Mouse (Mus musculus) spleen, adult 18-20 months (tissue): Measurements from ENCODE around the gene Cnot11.

Experiments
- DNase-seq, 2 experiments: peaks; one replicate each; pipeline ENCODE4 v3.0.0; 2022; ENCODE audit warnings: mixed read lengths in 2 of 2

Cnot11 gene

DNA sequence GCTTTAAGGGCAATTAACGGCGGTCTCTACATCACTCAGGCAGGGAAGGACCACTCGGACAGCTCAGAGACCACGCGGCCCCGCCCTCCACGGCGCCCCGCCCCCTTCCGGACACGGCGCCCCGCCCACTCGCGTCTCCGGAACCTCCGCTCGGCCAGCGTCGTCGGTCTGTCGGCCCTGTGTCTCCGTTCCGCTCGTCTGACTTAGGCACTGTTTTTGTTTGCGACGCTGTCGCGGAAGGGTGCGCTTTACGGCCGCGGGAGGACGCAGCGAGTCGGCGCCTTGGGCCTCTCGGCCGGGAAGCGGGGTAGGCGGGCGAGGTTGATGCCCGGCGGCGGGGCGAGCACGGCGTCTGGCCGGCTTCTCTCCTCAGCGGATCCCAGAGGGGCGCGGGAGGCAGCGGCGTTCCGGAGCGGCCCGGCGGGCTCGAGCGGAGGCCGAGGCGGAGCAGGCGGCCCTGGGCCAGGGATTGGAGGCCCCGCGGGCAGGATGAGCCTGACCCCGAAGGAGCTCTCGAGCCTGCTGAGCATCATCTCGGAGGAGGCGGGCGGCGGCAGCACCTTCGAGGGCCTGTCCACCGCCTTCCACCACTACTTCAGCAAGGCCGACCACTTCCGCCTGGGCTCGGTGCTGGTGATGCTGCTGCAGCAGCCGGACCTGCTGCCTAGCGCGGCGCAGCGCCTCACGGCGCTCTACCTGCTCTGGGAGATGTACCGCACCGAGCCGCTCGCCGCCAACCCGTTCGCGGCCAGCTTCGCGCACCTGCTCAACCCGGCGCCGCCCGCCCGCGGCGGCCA lies 921 bp downstream of the Cnot11 start:
- peak; percentile 94 to 98 for DNase-seq

DNA sequence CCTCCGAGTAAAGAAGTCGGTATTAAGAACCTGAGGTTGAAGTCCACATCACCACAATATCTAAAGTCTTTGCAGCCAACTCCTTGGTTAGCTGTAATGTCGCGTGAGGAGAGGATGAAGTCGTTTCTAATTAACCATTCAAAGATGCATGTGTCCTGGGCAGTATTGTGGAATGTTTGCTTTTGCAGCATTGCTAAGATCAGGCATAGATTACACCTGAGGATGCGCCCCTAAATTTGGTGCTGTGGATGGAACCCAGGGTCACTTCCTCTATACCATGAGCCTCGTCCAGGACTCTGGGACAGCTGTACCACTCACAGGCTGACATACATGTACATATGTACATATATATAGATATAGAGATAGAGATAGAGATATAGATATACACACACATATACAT lies 1.9 kb downstream of the Cnot11 start:
- DNase-seq = no peak

DNA sequence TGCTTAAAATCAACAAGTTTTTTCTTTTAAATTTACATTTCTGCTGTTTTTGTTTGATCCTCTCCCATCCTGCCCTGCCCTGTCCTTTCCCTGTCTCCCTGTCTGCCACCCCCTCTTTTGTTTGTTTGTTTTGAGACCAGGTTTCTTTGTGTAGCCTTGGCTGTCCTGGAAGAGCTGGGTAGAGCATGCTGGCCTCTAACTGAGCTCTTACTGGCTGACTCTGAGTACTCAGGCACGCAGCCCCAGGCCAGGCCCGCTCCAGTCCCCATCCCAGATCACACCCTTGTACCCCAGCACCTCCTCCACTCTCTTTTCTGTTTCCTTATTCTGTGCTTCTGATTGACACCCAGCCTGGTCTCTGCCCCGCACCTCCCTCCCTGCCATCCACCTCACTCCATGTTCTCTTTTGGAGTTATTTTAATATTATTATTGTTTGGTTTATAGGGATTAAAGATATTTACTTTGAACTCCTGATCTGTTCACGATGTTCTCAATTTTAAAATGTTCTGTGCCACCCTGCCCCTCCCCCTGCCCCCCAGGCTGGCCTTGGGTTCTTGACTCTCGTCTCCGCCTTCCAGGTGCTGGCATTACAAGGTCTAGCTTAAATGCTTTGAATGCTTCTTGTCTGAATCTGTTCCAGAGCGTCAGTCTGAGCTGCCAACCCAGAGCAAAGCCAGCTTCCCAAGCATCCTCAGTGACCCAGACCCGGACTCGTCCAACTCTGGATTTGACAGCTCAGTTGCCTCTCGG lies 3.0 kb downstream of the Cnot11 start:
- DNase-seq = no peak

DNA sequence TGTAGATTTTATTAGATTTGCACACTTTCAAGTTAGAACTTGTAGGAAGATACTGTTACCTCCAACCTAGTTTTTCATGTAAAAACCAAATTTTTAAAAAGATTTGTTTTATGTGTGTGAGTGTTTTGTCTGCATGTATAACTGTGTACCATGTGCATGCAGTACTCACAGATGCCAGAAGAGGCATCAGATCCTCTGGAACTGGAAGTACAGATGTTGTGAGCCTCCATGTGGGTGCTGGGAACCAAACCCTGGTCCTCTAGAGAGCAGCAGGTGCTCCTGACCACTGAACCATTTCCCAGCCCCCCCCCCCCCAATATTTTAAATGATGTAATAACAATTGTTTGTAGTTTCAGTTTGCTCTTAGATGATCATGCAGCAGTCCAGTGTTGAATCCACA lies 5.8 kb downstream of the Cnot11 start:
- DNase-seq = no peak

DNA sequence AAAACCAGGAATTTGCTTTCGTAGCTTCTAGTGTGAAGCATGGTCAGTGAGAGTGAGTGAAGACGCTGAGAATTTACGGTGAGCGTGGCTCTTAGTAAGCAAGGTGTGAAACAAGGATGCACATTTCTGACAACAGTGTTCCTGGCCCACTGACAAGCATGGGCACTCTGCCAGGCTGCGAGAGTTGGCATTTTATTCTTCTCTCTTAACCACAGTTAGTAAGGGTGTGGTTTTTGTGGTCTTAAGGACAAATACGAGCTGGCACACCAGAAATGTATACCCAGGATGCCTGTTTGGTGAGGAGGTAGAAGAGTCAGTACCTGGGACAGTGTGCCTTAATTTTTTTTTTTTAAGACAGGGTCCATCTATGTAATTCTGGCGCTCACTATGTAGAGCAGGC lies 10.8 kb downstream of the Cnot11 start:
- no peak for DNase-seq

DNA sequence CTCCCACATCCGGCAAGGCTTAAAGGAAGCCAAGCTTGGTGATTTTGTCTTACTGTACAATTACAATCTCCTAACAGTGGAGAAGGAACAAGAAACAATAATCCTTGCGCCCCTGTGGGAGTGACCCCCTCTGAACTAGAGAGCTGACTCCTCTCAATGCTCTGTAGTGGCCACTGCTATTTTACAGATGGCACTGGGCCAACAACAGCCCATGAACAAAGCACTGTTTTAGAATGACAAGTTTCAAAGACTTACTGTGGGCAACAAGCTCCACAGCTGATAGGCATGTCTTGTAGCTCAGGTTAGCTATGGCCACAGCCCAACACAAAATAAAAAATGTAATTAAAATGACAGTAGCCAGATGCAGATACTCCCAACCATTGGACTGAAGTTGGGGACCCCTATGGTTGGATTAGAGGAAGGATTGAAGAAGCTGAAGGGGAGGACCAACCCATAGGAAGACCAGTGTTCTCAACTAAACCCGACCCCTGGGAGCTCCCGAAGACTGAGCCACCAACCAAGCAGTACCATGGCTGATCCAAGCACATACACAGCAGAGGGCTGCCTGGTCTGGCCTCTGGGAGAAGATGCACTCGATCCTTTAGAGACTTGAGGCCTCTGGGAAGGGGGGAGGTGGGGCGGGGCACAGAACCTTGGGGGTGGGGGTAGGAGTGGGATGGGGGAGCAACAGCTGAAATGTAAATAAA lies 11.5 kb downstream of the Cnot11 start:
- no peak for DNase-seq

DNA sequence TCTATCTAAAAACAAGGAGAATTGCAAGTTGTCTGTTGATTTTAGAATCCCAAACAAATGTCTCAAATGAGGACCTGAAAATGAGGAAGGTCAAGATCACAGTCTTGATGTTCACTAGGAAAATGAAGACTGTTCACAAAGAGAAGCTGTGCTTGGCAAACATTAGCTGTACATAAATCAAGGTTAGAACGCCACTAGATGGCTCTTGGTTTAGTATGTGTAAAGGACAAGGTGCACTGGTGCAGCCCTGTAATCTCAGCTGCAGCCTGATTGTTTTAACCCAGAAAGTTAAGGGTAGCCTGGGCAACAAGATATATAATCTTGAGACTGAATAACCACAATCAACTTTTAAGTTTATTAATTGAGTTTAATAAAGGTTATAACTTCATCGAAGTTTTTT lies 12.4 kb downstream of the Cnot11 start:
- DNase-seq = no peak

DNA sequence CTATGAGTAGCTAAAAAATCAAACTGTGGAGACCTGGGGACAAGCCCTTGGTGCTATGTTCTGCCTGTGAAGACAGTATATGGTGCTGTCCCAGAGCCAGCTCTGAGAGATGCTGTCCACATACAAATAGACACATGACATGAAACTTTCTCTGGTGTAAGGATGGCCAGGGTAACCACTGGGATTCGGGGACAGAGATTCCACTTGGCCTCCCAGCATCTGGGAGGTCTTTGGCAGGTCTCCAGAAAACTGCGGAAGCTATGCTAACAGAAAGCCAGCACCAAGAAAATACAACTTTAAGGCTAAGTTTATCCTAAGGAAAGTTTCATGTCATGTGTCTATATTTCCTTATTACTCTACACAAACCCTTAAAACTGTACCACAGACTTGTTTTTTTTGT lies 15.0 kb downstream of the Cnot11 start:
- DNase-seq = no peak

DNA sequence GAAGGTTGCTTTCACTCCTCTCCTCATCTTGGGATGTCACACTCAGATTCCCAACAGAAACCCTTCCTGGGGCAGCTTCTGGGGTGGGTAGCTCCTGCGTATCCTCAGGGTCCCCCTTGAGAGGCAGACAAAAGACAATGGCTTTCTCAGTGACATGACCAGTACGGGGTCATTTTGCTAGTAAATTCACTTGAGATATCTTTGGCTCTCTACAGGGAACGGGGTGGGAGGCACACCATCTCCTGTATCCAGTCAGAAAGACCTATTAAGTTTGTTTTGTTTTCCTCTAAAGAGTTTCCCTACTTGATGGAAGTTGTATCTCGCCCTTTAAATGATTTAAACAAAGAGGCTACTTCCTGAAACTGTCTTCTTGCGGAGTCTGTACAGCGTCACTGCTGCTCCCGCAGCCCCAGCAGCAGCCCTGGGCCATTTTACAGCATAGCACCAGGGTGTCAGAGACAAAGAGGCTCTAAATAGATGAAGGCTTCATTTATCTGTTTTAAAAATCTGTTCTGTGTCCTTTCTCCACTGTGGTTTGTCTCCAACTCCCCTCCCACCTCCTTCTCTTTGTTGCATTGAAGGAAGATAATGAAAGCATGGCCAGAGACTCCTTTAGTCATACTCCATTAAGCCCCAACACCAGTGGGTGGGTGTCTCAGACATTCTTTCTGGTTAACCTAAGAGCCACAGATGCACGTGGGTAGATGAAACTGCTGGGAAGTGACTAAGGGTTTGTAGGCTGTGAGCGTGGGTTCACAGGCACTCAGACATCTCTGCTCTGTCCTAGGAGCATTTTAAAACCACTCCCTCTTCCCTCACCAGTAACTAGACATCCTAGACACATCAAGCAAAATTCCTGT lies 21.0 kb downstream of the Cnot11 start:
- DNase-seq = no peak

DNA sequence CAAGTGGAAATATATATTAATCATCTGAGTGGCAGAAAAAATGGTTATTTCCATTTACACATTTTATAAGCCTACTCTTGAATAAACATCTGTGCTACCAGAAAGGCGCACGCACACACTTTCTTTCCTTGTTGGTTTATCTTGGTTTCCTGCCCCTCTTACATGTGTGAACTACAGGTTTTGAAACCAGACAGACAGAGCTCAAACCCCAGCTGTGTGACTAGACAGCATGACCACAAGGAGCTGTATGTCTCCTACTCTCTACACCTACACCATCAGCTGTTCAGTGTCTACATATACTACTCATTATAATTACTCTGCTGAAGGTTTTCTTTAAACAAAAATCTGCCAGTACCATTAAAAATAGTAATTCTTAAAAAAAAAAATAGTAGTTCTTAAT lies 24.2 kb downstream of the Cnot11 start:
- DNase-seq = no peak

DNA sequence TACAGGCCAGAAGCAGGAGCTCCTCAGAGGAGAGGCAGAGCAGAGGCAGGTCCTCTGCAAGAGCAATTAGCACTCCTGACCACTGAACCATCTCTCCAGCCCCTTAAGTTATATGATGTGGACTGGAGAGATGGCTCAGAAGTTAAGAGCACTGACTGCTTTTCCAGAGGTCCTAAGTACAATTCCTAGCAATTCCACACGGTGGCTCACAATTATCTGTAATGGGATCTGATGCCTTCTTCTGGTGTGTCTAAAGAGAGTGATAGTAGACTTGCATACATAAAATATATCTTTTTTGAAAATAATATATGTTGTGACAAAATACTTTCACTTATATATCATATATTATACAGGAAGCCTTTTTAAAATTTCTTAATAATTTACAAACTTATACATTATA lies 27.1 kb downstream of the Cnot11 start:
- no peak for DNase-seq

DNA sequence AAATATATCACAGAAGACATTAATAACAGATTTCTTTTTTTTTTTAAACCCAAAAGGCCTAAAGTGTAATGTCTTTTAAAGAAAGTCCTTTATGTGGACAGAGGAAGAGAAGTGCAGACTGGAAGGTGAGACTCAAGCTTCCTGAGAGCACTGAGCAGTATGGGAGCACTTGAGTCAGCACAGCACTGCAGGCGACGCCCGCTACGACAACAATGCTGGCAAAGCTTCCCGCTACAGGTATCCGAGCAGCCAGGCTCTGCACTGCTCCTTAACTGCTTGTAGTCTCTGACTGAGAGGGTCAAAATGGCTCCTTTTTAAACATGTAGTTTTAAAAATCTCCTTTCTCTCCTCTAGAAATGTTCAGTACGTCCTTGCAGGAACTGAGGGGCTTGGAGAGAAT lies 28.4 kb downstream of the Cnot11 start:
- DNase-seq = no peak

DNA sequence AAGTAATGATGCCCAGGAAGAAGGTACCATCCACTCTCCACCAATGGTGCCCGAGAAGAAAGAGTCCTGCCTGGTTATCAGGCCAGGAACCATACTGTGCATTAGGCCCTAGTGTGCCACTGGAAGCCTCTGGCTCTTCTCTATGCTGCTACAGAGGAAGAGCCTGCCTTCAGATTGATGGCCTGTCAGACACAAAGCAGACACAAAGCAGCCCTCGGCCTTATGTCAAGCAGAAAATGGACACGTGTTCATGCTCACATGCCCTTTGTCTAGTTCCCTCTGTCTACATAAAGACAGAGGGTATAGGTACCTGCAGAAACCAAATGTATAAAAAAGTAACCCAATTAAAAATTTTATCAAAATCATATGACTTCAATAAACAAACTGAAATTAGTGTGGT lies 29.8 kb downstream of the Cnot11 start:
- no peak for DNase-seq

DNA sequence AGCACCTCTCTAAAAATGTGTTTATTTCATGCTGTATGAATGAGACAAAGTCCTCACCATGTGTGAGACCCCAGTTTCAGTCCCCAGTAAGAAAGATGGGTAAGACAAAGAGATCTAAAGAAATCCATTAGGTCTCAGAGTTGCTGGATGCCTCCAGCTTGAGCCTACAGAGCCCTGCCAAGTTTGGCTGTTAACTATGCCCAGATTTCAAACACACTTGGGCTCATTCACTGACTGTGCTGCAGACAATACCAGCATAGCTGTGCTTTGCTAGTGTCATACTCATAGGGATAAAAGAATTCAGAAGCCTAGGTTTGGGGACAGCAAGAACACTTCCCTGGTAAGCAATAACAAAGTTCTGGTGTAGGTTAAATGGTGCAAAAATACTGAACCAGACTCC lies 33.3 kb downstream of the Cnot11 start:
- DNase-seq = no peak

DNA sequence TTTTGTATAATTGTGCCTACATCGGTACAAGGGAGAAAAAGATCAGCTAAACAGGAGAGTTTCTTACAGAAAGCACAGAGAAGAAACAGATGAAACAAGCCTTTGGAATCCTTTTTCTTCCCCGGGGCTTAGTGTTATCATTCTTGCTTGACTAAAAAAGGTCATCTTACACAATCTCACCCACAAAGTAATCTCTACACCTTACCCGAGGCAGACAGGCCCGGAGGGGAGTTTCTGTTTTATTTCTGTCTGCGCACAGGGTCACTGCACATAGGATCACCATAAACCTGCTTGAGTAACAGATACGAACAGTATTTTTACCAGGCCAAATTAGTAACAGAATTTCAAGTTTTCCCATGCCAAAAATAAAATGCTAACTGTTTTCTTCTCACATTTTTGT lies 36.9 kb downstream of the Cnot11 start:
- no peak for DNase-seq

DNA sequence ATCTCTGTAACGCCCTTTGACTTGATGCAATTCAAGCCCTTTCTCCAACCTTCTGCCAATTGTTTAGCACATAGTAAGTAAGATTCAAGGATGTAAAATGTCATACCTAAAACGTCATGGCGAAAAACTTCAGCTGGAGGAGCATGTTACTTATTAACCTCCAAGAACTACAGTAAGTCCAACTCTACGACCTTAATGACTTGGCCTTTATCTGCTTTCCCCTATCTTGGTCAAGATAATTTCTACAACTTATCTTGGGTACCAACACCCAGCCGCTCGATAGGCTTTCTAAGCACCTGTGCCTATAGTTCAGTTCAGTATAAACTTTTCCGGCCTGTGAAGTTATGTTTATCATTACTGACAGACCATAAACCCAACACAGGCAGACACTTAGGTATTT lies 39.1 kb downstream of the Cnot11 start:
- no peak for DNase-seq

DNA sequence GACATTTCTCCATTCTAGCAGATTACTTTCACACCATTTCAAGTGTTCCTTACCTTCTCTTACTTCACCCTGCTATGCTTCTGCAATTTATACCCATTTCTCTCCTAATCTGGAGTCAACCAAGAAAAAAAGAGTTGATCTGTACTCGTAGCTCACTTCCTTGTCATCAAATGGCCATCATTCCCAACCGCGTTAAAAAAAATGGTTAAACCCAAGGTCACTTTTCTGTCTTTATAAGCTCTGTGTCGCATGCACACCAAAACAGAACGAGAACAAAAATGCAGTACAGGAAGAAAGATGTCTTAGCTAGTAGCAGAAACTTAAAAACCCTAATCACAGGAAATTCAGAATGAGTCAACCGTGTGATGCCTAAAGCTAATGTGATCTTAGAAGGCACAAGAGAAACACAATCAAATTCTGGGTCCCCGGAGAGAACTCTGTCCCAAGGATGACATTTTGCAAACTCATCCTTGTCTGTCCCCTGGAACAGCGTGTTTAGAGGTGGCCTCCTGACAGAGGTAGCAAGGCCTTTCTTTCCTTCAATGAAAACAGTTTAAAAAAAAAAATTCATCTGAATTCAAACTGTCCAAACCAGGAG lies 41.1 kb downstream of the Cnot11 start:
- no peak for DNase-seq

DNA sequence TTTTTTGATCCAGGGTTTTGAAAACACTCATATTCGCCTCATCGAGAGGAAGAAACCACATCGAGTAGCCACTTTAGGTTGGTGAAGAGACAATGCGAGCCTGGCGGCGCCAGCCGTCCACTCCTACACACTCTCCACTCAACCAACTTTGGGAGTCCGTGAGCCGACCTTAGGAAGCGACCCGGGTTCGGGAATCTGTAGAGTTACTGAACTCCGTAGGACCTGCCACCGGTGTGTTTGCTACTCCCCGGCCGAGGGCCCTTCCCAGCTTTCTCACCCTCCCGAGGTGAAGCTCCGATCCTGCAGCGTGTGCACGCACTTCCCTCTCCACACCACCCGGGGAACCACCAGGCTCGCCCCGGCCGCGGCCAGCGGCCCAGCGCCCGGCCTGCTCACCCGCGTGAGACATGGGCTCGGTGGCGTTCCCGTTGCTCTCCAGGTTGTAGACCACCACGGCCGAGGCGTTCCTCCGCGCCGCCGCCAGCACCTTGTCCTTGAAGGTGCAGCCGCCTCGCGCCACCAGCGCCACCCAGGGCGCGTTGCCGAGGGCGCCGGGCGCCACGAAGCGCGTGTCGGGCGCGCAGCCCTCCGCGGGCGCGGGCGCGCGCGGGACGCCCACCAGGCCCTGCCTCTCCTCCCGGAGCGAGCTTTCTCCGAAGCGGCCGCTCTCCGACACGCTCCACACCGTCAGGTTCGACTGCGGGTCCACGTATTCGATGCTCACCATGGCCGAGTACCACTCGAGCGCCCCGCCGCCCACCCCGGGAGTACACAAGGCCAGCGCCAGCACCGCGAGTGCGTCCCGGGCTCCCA lies 41.8 kb downstream of the Cnot11 start:
- peak in 1 of 2 experiments; percentile 67 for DNase-seq

DNA sequence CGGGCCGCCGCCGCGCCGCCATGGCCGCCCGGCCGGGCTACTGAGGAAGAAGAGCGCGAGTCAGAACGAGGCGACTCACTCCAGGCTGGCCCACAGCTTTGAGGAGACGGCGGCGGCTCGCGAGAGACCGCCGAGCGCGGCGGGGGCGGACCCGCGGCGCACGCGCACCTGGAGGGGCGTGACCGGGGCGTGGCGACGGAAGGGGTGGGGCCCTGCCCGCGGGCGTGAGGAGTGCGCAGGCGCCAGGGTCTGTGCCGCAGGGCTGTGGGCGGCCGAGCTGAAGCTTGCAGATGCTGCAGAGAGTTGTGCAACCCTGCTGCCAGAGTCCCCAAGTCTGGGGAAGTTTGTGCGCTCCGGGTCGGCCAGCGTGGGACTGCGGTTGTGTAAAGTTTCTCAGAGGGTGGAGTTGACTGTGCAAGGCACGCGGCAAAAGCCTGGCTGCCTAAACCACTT lies 42.5 kb downstream of the Cnot11 start, which contains the start of gene Rnf149:
Rnf149 (minus strand) TSS at position 153 of the 453 bp plus-strand sequence.
- DNase-seq = peak; percentile 95 to 99

DNA sequence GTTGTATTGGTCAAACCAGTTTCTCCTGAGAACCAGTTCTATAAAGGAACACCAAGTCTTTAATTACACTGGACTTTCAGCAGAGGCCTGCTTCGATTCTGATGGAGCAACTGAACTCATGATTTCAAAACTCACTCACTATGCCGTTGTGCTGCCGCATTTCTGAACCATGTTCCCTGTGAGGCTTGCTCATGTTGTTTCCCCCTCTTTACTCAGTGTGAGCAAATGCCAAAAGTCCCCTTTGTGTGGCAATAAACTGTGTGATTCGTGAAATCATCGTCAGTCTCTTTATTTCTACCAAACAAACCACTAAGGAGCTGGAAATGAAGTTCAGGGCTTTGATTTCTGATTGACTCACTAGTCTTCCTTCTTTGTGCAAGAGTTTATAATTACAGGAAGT lies 43.7 kb downstream of the Cnot11 start:
- no peak for DNase-seq

DNA sequence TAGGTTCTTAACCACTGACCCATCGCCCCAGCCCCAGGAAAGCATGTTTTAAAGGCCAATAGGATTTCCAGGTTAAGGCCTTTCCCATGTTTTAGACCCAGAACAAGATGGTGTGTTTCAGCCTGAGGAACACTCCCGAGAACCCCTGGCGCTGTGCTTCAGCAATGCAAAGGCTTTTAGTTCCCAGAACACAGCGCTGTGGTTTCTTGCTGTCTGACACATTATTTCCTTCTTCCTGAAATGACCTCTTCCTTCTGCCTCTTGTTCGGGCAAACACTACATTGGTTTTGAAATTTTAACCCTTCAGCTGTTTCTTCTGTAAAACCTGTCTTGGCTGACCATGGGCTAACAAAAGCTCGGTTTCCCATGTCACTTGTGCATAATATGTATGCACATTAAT lies 44.3 kb downstream of the Cnot11 start:
- DNase-seq = no peak
